Mouse (Mus musculus) spleen, adult 18-20 months (tissue): ENCODE data around the gene Bhlhe40.

Experiments used
- DNase-seq, 2 experiments: peaks; one replicate each; pipeline ENCODE4 v3.0.0; 2022; ENCODE audit warnings: mixed read lengths in 2 of 2

Bhlhe40 gene

DNA sequence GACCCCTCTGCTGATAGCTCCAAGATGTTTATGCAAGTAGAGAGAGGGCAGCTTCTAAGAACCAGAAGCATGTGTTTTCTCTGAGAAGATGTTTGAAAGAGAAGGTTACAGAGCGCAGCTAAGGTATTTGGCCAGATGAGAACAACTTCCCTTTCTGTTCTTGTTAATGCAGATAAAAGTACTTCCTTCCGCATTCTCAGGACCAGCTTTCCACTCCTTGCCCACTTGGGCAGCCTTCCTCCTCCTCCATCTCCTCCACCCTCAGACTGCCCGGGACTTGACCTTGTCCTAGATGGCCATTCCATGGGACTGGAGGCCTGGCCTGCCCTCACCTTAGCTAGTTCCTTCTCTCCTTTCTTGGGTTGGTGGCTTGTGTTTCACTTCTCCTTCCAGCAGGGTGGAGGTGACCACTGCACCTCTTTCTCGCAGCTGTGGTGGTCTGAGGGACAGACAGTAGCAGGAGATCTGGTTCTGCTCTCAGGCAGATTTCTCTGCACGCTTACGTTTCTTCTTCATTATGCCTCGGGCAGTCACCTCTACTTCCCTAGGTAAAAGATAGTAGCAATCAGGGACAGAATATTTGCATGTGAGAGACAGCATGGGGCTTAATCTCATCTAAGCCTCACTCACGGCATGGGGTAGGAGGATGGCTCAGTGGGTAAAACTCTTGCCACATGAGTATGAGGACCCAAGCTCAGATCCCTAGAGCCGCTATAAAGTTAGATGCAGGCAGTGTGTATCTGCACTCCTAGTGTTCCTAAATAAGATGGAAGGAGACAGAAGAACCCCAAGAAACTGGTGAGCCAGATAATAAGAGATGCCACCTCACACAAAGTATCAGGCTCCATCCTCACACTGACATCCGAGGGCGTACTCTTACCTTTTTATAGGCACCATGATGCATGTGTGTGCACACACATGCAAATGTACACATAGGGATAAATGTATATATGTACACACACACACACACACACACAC lies 35.7 kb downstream of the Bhlhe40 start:
- DNase-seq = peak; percentile 59 to 60

DNA sequence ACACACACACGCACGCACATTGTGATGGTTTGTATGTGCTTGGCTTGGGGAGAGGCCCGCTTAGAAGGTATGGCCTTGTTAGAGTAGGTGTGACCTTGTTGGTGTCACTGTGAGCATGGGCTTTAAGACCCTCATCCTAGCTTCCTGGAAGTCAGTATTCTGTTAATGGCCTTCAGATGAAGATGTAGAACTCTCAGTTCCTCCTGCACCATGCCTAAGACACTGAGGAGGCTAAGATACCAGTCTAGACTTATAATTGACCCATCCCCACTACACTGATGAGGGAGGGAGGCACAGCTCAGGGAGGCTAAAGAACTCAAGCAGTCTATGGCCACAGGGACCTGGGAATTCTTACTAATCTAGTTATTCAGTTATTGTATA lies 36.4 kb downstream of the Bhlhe40 start:
- no peak for DNase-seq

DNA sequence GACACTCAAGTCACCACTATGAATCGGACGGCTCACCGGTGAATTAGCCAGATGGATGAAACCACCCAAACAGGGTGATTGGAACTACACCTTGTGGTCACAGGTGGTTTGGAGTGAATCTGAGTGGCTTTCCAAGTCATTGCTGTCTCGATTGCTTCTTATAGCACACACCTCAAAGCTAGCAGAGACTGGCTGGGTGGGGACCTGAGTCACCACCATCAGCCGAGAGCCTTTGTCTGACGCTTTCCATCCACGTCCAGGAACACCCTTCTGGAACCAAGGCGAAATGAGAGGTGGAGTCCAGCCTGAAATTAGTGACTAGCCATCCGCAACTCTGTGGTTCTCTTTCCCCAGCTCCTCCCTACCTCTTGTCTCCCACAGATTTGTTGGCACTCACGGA lies 36.9 kb downstream of the Bhlhe40 start:
- no peak for DNase-seq

DNA sequence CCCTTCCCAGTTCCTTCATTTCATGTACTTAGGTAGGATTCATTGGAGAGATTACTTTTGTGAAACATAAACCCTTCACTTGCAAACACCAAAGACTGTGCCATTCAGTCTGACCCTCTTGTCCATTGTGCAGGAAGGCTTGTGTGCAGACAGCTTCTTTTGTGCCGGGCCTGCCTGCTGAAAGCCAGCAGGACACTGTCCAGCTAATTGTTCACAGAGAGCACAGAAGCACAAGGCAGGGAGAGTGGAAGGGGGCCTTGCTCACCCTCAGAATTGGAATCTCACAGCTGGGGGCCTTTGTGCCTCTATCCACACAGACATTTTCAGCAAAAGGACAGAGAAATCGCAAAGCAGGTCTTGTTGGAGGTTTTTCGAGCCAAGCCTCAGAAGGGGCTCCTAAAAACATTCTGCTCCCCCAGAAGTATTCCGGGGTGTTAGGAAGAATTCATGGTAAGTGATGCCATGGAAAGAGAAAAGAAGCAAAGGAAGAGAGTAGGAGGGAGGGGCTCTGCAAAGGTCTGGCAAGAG lies 38.0 kb downstream of the Bhlhe40 start:
- DNase-seq = no peak

DNA sequence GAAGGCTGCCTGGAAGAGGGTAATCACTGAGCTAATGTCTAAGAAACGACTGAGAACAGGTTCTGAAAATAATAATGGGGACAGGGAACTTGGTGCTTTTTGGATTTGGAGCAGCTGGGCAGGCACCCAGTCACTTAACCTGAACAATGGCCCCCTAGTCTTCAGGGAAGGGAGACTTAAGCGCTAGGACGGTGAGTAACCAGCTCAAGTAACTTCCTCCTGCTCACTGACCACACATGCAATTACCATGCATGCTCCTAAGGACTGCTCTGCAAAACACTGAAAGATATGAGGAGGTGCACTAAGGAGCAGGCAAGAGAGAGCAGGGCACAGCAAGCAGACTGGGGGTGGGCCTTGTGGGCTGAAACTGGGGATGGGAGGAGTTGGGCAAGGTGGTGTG lies 39.2 kb downstream of the Bhlhe40 start:
- DNase-seq = no peak

DNA sequence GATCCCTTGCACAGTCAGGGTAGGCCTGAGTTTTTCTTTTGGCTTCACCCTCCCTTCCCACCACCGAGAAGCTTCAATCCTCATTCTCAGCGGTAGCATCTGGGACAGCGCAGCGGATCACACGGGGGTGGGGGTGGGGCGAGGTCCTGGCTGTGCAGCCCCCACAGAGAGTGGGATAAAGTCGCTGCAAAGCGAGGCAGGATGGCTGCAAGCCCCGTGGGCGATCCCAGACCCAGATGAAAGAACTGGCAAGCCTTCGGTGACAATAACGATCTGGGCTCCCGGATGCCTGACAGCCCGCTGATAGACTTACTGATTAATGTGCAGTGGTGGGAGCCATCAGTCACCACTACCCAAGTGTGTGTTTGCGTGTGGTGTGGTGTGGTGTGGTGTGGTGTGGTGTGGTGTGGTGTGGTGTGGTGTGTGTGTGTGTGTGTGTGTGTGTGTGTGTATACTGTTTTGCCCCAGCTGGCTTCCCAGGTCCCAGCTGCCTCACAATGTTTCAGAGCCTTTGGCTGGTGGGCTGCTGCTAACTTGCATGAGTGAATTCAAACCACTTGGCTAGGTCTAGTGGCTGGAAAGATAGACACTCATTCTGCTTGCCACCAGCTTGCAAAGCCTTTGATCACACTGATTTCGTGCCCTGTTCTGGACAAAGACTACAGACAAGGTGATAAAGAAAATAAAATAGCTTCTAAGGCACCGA lies 40.4 kb downstream of the Bhlhe40 start:
- no peak for DNase-seq

DNA sequence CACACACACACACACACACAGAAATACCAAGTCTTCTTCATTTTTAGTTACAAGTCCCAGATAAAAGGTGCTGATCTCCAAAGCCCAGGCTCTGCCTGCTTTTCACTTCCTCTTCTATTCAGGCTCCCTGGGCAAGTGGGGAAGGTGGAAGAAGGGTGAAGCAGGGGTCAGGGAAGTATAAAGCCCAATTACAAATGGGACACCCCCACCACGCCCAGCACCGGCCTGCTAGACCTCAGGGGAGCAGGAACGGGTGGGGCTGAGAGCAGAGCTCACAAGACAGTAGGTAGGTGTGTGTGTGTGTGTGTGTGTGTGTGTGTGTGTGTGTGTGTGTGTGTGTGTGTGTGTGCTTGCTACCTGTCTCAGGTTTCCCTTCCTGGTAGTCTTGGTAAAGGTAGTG lies 42.2 kb downstream of the Bhlhe40 start:
- DNase-seq = no peak

DNA sequence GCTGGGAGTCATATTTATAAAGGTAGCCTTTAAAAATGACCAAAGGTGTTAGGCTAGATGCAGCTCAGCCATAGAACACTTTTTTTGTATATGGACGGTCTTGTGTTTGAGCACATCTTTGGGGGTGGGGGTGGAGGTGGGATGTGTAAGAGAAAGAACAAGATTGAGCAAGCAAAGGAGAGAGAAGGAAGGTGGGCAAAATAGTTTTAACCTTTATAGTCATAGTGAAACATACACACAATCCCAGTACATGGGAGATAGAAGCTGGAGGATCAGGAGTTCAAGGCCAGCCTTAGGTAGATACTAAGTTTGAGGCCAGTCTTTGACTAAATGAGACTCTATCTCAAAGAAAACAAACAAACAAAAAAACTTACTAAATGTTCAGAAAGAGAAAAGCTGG lies 42.7 kb downstream of the Bhlhe40 start:
- DNase-seq = no peak

DNA sequence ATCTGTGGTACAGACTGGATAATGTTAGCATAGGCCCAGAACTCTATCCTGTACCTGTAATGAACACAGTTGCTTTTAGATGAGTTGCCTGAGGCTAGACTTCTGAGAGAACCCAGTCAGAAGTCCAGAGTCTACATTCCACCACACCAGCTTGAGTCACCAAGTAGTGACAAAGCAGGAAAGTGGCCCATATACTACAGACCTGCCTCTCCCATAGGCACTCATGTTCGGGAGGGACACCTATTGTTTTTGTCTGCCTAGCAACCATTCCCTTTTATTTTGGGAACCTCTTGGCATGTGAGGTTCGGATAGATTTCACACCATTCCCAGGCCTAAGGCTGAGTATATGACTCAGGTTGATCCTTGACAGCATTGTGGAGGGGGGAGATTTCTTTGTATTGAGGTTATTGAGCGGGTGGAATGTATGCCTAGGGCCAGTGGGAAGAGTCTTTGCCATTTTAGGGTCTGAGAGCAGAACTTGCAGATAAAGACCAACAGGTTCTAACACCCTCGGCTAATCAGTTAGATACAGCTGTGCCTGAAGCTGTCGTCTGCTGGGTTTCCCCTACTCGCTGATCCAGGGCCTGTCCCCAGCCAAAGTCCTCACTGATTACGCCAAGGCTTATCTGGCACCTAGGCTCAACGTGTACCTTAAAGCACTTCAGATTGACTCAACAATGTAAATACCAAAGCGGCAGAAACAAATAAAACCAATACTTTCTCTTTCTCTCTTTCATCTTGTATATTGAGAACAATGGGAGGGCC lies 44.1 kb downstream of the Bhlhe40 start:
- DNase-seq = no peak

DNA sequence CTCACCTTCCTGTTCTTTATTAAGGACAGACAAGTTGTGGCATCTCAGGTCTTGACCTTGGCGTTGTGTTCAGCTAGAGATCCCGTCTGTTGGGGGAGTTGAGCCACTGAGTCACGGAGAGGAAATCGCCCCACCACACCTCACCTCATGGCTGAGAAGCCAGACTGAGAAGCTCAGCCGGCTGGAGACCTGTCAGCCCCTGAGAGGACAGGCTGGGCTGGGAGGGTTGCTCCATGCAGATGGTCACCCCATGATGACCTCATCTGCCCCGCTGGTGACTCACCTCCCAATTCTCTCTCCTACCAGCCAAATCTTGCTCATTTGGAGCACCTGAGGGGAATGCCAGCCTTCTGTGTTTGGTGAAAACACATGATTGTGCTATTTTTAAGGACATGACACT lies 45.5 kb downstream of the Bhlhe40 start:
- DNase-seq = no peak

DNA sequence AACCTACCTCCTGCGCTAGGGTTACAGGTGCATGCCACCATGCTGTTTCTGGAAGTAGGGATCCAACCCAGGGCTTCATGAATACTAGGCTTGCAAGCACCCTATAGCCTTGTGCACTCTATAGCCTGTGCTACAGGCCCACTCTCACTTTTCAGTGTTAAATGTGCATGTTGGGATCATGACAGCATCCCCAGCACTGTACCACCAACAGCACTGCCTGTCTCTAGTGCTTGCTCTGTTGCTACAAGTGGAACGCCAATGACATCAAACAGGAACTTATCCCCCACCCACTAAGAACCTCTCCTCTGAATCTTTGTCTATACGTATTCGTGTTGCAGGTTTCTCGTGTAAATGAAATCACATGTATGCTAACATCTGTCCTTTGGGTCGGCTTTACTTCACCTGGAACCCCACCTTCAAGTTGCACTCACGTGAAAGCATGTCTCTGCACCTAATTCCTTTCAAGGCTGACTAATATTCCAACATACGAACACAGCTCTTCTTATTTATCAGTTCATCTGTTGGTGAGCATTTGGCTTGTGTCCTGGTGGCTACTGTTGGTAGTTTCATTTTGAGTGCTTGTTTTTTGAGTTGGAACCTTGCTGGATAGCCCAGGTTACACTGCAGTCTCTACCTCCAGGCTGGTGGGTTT lies 46.7 kb downstream of the Bhlhe40 start:
- DNase-seq = no peak

DNA sequence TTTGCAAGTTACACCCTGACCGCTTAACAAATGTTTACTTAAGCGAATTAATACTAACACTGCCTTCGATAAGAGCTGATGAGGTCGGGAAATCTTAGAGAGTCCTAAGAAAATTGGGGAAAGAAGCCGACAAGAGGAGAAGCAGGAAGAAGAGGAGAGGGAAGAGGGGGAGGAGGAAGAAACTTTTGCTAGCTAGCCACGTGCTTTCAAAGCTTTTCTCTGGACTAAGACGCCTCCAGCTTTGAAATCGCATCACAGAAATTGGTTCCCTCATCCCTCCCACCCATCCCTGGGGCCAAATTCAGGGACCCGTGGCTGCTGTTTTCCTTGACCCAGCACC lies 48.7 kb downstream of the Bhlhe40 start:
- DNase-seq = no peak

DNA sequence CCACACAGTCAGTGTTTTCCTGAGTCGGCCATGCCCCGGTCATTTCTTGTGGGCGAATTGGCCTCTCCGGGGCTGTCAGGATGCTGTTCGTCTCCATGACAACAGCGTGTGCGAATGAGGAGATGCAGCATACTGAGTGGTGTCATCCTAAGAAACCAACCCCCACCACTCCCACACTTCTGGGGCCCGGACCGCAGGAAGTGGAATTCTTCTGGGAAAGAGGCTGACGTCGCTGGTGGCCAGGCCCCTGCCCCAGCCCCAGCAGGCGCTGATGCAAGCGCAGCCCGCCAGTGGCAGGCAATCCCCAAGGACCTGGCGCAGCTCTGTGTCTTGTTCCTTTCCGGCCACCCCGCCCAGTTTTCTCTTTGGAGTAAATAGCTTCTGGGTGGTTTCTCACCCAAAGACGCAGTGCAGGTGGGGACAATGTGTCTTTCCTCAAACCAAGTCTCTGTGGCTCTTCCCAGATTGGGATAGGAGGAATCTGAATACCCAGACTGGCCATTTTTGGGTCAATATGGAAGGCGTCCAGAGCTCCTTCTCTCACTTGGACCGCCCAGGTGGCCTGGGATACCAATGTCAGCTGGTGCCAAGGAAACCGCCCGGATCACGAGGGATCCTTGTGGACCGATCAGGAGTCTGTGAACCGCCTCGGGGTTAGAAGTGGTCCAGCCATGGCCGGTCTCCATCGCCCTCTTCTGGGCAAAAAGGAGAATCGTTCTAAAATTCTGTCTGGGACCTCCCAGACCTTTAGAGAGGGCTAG lies 49.2 kb downstream of the Bhlhe40 start:
- peak; percentile 43 to 53 for DNase-seq

DNA sequence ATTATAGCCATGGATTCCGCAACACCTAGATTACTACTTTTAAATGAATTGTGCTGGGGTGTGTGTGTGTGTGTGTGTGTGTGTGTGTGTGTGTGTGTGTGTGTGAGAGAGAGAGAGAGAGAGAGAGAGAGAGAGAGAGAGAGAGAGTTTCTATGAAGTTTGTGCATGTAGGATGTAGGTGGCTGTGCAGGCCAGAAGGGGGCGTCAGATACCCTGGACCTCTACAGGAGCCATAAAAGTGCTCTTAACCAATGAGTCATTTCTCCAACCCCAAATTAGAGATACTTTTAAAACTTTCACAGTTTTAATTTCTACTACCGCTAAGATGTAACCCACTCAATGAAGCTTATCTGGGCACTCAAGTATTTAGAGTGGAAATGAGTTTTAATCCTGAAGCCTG lies 50.2 kb downstream of the Bhlhe40 start:
- no peak for DNase-seq

DNA sequence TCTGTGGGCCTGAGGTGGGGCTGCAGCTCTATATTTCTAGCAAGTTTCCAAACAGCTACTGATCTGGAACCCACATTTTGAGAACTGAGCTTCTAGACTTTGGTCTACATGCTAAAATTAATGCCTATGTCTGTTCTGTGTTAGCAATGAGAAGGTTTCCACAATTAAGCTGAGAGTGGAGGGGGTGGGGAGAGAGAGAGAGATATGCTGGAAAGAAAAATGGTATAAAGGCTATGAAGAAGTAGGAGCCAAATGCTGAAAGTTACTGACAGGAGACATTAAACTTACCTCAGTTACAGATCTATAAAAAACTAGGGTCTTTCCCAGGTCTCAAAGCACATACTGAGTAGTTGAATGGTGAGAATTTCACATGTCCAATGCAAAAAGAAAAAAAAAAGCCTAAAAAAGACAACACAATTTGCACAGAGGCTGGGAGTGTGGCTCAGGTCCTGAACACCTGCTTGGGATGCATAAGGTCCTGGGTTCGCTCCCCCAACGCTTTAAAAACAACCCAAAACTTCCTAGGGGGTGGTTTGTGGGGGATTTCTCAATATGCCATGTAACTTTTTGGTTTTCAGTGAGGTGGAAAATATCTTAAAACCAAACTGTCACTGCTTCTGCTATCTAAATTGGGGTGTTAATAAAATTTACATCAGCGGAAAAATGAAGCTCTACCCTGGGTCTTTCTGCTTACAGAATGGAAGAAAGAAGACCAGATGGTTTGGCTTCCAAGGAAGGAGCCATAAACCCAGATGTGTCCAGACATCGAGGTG lies 50.9 kb downstream of the Bhlhe40 start:
- no peak for DNase-seq

DNA sequence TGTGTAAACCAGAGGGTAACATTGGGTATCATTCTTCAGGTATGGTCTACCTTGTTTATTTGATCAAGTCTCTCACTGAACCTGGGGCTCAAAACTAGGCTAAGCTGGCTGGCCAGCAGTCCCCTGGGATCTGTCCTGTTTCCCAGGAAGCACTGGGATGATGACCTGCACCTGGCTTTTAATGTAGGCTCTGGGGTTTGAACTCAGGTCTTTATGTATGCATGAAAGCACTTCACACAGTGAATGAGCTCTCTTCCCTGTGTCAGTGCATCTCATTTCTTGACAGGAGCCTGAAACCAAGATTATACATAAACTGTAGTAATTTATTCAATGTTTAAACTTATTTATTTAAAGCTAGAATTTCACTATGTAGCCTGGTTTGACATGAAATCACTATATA lies 51.7 kb downstream of the Bhlhe40 start:
- no peak for DNase-seq

DNA sequence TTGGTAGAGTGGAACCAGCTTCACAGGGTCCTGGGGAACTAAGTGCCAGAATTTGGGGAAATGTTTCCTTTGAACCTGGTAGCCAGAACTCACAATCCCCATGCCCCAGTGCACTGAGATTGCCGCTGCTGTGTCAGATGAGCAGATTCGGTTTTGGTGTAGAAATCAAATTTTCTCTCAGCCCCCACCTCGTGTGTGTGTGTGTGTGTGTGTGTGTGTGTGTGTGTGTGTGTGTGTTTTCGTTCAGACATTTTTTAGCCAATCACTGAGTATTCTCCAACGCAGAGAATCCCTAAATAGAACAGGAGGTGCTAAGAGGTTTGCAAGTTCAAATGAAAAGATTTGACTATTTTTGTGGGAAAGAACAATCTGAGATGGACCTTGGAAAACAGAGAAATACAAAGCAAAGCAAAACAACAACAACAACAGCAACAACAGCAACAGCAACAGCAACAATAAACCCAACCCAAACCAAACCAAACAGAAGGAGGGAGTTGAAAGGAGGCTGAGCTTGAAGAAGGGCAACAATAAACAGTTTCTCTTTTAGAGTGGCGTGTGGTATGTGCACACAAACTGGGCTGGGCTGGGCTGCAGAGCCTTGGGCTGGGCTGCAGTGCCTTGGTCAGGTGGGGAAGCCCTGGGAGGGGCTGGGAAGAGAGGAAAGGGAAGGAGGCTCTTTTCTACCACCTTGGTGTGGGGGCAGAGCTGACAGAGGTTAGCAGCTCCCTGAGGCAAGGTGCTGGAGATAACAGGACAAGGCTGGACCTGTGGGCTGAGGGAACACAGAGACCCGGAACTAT lies 52.9 kb downstream of the Bhlhe40 start:
- DNase-seq = no peak
